In genomic region chr10:81286586-81286985, GRCm38 (mm10) we compare ENCODE assay signal across 10 mouse cellular contexts. TPM values are rescaled to one million over a fixed set of nuclear protein-coding genes. Genes with fewer than 3 reads are reported as not detected.
DNase-seq lines count a peak whose midpoint lies in the region.
"Had no signal": no experiment of that assay in that cellular context is flagged by ENCODE, and none has a peak within 500 bp of the region (broad histone marks: within the 10 kb centered on the region; RNA-seq: fewer than 3 reads in every experiment).

No protein-coding gene starts in this region.

- no peaks in the 10 kb centered on the region for H3K9me3 ChIP-seq in embryonic facial prominence, embryonic 10.5 days

- H3K4me1 ChIP-seq in embryonic facial prominence, embryonic 10.5 days = peaks cover 56% of the 10 kb centered on the region

- peak; percentile 58 for DNase-seq in cerebellum, adult 9-11 months
- DNase-seq in cerebellum, postnatal 4 days (ENCODE audit: low spot score in 2 of 2) = no peak
- DNase-seq in embryonic facial prominence, embryonic 10.5 days (ENCODE audit: low spot score) = no peak
- peak; percentile 72 to 83 for DNase-seq in kidney, postnatal 36 days
- DNase-seq in lung, postnatal 36 days = peak; percentile 67
- DNase-seq in thymus, postnatal 0 days (ENCODE audit: low spot score) = no peak
- no peak for DNase-seq in left cerebral cortex, postnatal 10 days (ENCODE audit: extremely low spot score in 1 of 2, low spot score in 2 of 2)
- DNase-seq in spleen, adult 12 weeks (ENCODE audit: low spot score) = no peak
- DNase-seq: adrenal gland, adult 2 months; spleen, adult 18-20 months had no signal

- intact Hi-C loops in left cerebral cortex, postnatal 10 days (cut with DNase I) = loop anchor here (5.0 kb wide), 1 partner anchor 36 kb away; the partner anchor contains the start of gene Cactin

- H3K27ac ChIP-seq in embryonic facial prominence, embryonic 10.5 days (replicated peaks) = no peak overlapping the region

- 42% methylated on average over 6 of the region's 6 CpGs for WGBS in embryonic facial prominence, embryonic 10.5 days

- H3K36me3 ChIP-seq in embryonic facial prominence, embryonic 10.5 days (replicated peaks) = no peaks in the 10 kb centered on the region

- H3K27me3 ChIP-seq in embryonic facial prominence, embryonic 10.5 days (replicated peaks; ENCODE audit: low read depth, poor library complexity, severe bottlenecking) = peaks cover 90% of the 10 kb centered on the region

- peak overlapping the region; percentile 63; the same call in 1 of the 2 replicates for H3K4me3 ChIP-seq in embryonic facial prominence, embryonic 10.5 days

RNA-seq across cellular contexts. Expression of gene Tjp3, which starts 4.8 kb away (rescaled TPM):
- 8.9 and 9.0 TPM in 2 replicates for polyA plus RNA-seq in embryonic facial prominence, embryonic 10.5 days (2016; fragmentation: Nextera tagmentation; extraction: Ambion mirVana)
- 7.8 and 9.3 TPM in 2 replicates for polyA plus RNA-seq in thymus, postnatal 0 days (2015; fragmentation: Nextera tagmentation; extraction: Ambion mirVana)
- under 1 TPM; 0.39 to 0.49 TPM for total RNA-seq in left cerebral cortex, postnatal 10 days (2021)

RNA-seq across cellular contexts. Expression of gene Pip5k1c, which starts 6.2 kb away (rescaled TPM):
- 72.2 and 72.4 TPM in 2 replicates for polyA plus RNA-seq in embryonic facial prominence, embryonic 10.5 days (2016; fragmentation: Nextera tagmentation; extraction: Ambion mirVana)
- polyA plus RNA-seq in thymus, postnatal 0 days (2015; fragmentation: Nextera tagmentation; extraction: Ambion mirVana) = 36.9 and 38.6 TPM in 2 replicates
- total RNA-seq in left cerebral cortex, postnatal 10 days (2021) = 100 to 1,000 TPM; 336 to 340 TPM

RNA-seq across cellular contexts. Expression of gene Apba3, which starts 19.8 kb away (rescaled TPM):
- 57.2 and 57.5 TPM in 2 replicates for polyA plus RNA-seq in embryonic facial prominence, embryonic 10.5 days (2016; fragmentation: Nextera tagmentation; extraction: Ambion mirVana)
- 34.8 and 38.7 TPM in 2 replicates for polyA plus RNA-seq in thymus, postnatal 0 days (2015; fragmentation: Nextera tagmentation; extraction: Ambion mirVana)
- total RNA-seq in left cerebral cortex, postnatal 10 days (2021) = 10 to 100 TPM; 23.7 to 32.6 TPM

RNA-seq across cellular contexts. Expression of gene Mrpl54, which starts 19.9 kb away (rescaled TPM):
- 223 and 237 TPM in 2 replicates for polyA plus RNA-seq in embryonic facial prominence, embryonic 10.5 days (2016; fragmentation: Nextera tagmentation; extraction: Ambion mirVana)
- polyA plus RNA-seq in thymus, postnatal 0 days (2015; fragmentation: Nextera tagmentation; extraction: Ambion mirVana) = 216 and 225 TPM in 2 replicates
- total RNA-seq in left cerebral cortex, postnatal 10 days (2021) = 10 to 100 TPM; 47.8 to 52.7 TPM

RNA-seq across cellular contexts. Expression of gene Matk, which starts 33.9 kb away (rescaled TPM):
- polyA plus RNA-seq in embryonic facial prominence, embryonic 10.5 days (2016; fragmentation: Nextera tagmentation; extraction: Ambion mirVana) = 3.6 and 3.7 TPM in 2 replicates
- polyA plus RNA-seq in thymus, postnatal 0 days (2015; fragmentation: Nextera tagmentation; extraction: Ambion mirVana) = 17.7 and 19.3 TPM in 2 replicates
- 100 to 1,000 TPM; 223 to 225 TPM for total RNA-seq in left cerebral cortex, postnatal 10 days (2021)

Comparison
In these comparisons a context has a peak if more than half of its experiments do, and no peak if none do; other contexts are left out.
1. DNase-seq: peak in cerebellum, adult 9-11 months (single experiment), kidney, postnatal 36 days (2 of 2) and lung, postnatal 36 days (single experiment); none in cerebellum, postnatal 4 days (0 of 2), embryonic facial prominence, embryonic 10.5 days (single experiment), thymus, postnatal 0 days (single experiment), left cerebral cortex, postnatal 10 days (0 of 2) and spleen, adult 12 weeks (single experiment).